Mouse (Mus musculus) brain, embryonic 14.5 days (tissue): ENCODE results near the gene AY074887.

ENCODE experiments used
- CTCF ChIP-seq: fragments of 200-500 bp; IDR thresholded peaks from 2 replicates; pipeline ENCODE4 v1.5.1; 2012; ENCODE audit warnings: inconsistent platforms, mild to moderate bottlenecking, moderate library complexity, borderline replicate concordance; ENCODE audit not compliant: insufficient read depth, insufficient read length; ENCODE audit errors: extremely low read depth
- POLR2A ChIP-seq: fragments of 200-500 bp; IDR thresholded peaks from 2 replicates; pipeline ENCODE4 v1.6.1; 2012; ENCODE audit warnings: mild to moderate bottlenecking, inconsistent platforms, borderline replicate concordance; ENCODE audit not compliant: poor library complexity, insufficient read depth, insufficient read length, severe bottlenecking; ENCODE audit errors: extremely low read depth

GRCm38 (mm10) chr9:54982401-54982800 is 31.6 kb upstream of the AY074887 start:
- TF ChIP-seq CTCF: no peak
- no peak for TF ChIP-seq POLR2A
